Mouse (Mus musculus) midbrain, embryonic 11.5 days (tissue): ENCODE results near the gene Capn2. TPM values are rescaled to one million over a fixed set of nuclear protein-coding genes. Genes with fewer than 3 reads are reported as not detected.

Experiments
- ATAC-seq: fragments of 200-750 bp; cut with Nextera tagmentation; 2 replicates; pipeline ENCODE4 v1.8.0; 2017; ENCODE audit warnings: moderate TSS enrichment, moderate library complexity; ENCODE audit not compliant: low FRiP score
- DNase-seq: peaks from one replicate; pipeline ENCODE4 v3.0.0; 2015; ENCODE audit warnings: low spot score; ENCODE audit errors: missing footprints
- H3K27ac ChIP-seq: fragments of 300-500 bp; sonication (generic); 2 replicates; pipeline ENCODE4 v1.5.1; 2014; ENCODE audit warnings: low read depth, low read length
- H3K27me3 ChIP-seq: fragments of 300-500 bp; sonication (generic); 2 replicates; pipeline ENCODE4 v1.6.1; 2014; ENCODE audit warnings: mild to moderate bottlenecking, low read length, moderate library complexity, mixed read lengths; ENCODE audit not compliant: control insufficient read depth, insufficient read depth
- H3K36me3 ChIP-seq: fragments of 300-500 bp; sonication (generic); 2 replicates; pipeline ENCODE4 v1.6.1; 2014; ENCODE audit warnings: mild to moderate bottlenecking, low read length, moderate library complexity, mixed read lengths; ENCODE audit not compliant: control insufficient read depth, insufficient read depth
- H3K4me1 ChIP-seq: fragments of 300-500 bp; sonication (generic); 2 replicates; pipeline ENCODE4 v1.6.1; 2014; ENCODE audit warnings: low read length; ENCODE audit not compliant: control insufficient read depth, insufficient read depth
- H3K4me2 ChIP-seq: fragments of 300-500 bp; sonication (generic); 2 replicates; pipeline ENCODE4 v1.6.1; 2014; ENCODE audit warnings: mild to moderate bottlenecking, moderate library complexity
- H3K4me3 ChIP-seq: fragments of 300-500 bp; sonication (generic); 2 replicates; pipeline ENCODE4 v1.5.1; 2014; ENCODE audit warnings: low read depth, low read length
- H3K9ac ChIP-seq: fragments of 300-500 bp; sonication (generic); 2 replicates; pipeline ENCODE4 v1.6.1; 2014; ENCODE audit warnings: low read length
- H3K9me3 ChIP-seq: fragments of 300-500 bp; sonication (generic); 2 replicates; pipeline ENCODE4 v1.6.1; 2016; ENCODE audit warnings: low read length; ENCODE audit not compliant: control insufficient read depth
- WGBS: fragments of 180-500 bp; shearing (Covaris S2); extraction: QIAGEN DNeasy Blood & Tissue Kit; methylation state at CpG from one replicate; pipeline ENCODE4 v1.1.7; 2014; 5-methylcytosine and 5-hydroxymethylcytosine counted together
- polyA plus RNA-seq: library from polyadenylated mRNA; unstranded; fragments of >200 nt; fragmentation: Nextera tagmentation; extraction: Ambion mirVana; gene quantifications from 2 replicates; pipeline ENCODE4 v1.2.1, GENCODE M21; 2014

Capn2 gene
- 76.3 and 77.0 TPM in 2 replicates for polyA plus RNA-seq

GRCm38 (mm10) chr1:182516758-182517676, at the start of gene Capn2:
Gene Capn2 (minus strand): TSS chr1:182517608.
- peak; percentile 95 for ATAC-seq
- H3K4me2 ChIP-seq = peak within 1 kb of the TSS; percentile 74
- peaks cover 8% of the 10 kb centered on the region; the same call in 1 of the 2 replicates for H3K27me3 ChIP-seq
- H3K4me1 ChIP-seq = peaks cover 10% of the 10 kb centered on the region
- under 1% methylated on average over 77 of the region's 84 CpGs for WGBS
- H3K27ac ChIP-seq = peak within 1 kb of the TSS; percentile 64
- no peaks in the 10 kb centered on the region for H3K36me3 ChIP-seq
- H3K9me3 ChIP-seq = no peaks in the 10 kb centered on the region
- H3K9ac ChIP-seq = peak within 1 kb of the TSS; percentile 95
- peak; percentile 98 for DNase-seq
- peak within 1 kb of the TSS; percentile 70 for H3K4me3 ChIP-seq

DNA sequence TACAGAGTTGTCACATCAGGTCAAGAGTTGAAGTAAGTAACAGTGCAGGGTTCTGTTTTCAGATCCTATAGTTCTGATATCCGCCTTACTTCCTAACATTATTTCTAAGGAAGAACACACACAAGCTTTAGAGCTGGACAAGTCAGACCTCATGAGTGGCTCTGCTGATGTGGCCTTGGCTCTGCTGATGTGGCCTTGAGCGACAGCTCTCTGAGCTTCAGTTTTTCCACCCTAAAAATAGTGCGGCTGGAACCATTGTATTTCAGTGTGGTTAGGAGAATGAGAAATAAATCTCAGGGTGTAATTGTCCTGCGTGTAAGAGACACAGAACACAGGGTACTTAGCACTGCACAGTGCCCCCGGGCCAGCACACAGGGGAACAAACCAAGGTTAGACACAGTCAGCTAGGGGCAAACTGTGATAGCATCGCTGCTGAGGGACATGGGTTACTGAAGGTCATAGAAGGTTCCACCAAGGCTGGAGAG, 48.0 kb upstream of the Capn2 start:
- no peak overlapping the region for H3K4me2 ChIP-seq
- H3K4me1 ChIP-seq = no peaks in the 10 kb centered on the region
- no peak overlapping the region for H3K4me3 ChIP-seq
- WGBS = 88% methylated on average over 6 of the region's 6 CpGs
- H3K27ac ChIP-seq = no peak overlapping the region
- no peak for ATAC-seq
- H3K36me3 ChIP-seq = no peaks in the 10 kb centered on the region
- H3K9me3 ChIP-seq = no peaks in the 10 kb centered on the region
- no peak for DNase-seq
- H3K27me3 ChIP-seq = no peaks in the 10 kb centered on the region
- no peak overlapping the region for H3K9ac ChIP-seq

DNA sequence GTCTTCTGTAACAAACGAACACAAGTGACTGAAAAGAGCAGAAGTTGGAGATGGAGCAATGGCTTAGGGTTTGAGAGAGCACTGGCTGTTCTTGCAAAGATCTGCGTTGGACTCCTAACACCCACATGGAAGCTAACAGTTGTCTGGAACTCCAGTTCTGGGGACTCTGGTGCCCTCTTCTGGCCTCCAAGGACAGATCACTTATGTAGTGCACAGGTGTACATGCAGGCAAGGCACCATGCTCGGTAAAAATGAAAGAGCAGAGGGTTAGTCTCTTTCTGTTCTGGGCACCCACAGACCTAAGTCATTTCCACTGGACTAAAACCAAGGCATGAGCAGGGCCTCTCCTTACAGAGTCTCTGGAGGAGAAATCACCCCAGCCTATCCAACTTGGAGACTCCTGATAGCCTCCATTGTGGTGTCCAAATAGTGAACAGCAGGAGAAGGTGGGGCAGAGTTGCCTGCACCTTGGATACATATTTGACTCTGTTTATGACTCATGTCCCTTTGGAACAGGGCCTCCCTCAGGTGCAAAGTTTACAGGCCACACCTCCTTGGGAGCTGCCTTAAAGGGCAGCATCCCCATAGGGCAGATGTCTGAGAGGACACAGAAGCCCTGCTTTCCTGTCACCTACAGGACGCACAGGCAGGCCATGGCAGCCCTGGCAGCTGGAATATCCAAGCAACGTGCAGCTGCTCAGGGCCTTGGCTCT, 47.2 kb upstream of the Capn2 start, which contains the start of gene Capn8:
TSS of gene Capn8 (plus strand) at position 600 of the 713 bp plus-strand sequence.
- Histone ChIP-seq H3K4me3 (no peak within 1 kb of the TSS), H3K4me2 (no peak within 1 kb of the TSS), H3K36me3 (no peaks in the 10 kb centered on the region), H3K27me3 (no peaks in the 10 kb centered on the region), H3K27ac (no peak within 1 kb of the TSS), H3K4me1 (no peaks in the 10 kb centered on the region), H3K9ac (no peak within 1 kb of the TSS), H3K9me3 (no peaks in the 10 kb centered on the region)
- 78% methylated on average over 5 of the region's 5 CpGs for WGBS
- no peak for ATAC-seq
- no peak for DNase-seq

- 55% methylated on average over 16 of the region's 16 CpGs for whole genome bisulfite sequencing
- Histone ChIP-seq H3K36me3 (no peaks in the 10 kb centered on the region), H3K4me1 (no peaks in the 10 kb centered on the region), H3K4me3 (no peak overlapping the region), H3K4me2 (no peak overlapping the region), H3K9me3 (no peaks in the 10 kb centered on the region), H3K27ac (no peak overlapping the region), H3K27me3 (no peaks in the 10 kb centered on the region), H3K9ac (no peak overlapping the region)
- DNase-seq (no peak), ATAC-seq (no peak)
These were observed 45.4 kb upstream of the Capn2 start for GRCm38 (mm10) chr1:182562576-182563370.

GRCm38 (mm10) chr1:182561945-182562514, 44.6 kb upstream of the Capn2 start:
- no peaks in the 10 kb centered on the region for H3K27me3 ChIP-seq
- H3K9me3 ChIP-seq = no peaks in the 10 kb centered on the region
- H3K4me3 ChIP-seq = no peak overlapping the region
- no peak overlapping the region for H3K4me2 ChIP-seq
- no peak overlapping the region for H3K9ac ChIP-seq
- DNase-seq = no peak
- no peak overlapping the region for H3K27ac ChIP-seq
- H3K4me1 ChIP-seq = no peaks in the 10 kb centered on the region
- WGBS = 78% methylated on average over 11 of the region's 11 CpGs
- no peaks in the 10 kb centered on the region for H3K36me3 ChIP-seq
- no peak for ATAC-seq

DNA sequence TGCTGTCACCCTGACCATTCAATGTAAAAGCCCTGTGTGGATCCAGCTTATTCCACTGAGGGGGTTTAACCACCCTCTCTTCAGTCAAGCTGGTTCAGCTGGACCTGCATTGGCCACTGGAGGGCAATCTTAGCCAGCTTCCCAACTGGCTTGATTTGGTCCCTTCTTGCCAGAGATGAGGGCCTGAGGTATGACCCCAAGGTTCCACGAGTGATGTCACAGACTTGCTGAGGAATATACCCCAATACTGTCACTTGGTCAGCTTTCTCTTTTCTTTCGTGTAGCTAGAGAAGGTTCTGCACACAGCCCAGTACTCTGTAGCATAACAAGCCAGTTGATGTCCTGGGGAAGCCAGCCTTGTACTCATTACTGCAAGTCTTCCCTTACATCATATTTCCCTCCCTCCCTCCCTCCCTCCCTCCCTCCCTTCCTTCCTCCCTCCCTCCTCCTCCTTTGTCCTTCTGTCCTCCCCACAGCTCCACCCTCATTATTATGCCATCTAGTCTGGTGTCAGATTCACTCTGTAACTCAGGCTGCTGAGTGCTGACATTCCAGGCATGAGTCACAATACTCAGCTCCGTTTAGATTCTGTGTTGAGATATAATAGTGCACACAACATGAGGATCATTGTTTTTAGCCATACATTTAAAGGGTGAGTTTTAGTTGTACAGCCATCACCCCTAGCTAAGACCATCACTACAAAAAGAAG, 43.1 kb upstream of the Capn2 start:
- ATAC-seq (peak; percentile 79), DNase-seq (peak; percentile 93)
- H3K27ac ChIP-seq = no peak overlapping the region
- H3K9ac ChIP-seq = no peak overlapping the region
- H3K36me3 ChIP-seq = no peaks in the 10 kb centered on the region
- no peaks in the 10 kb centered on the region for H3K9me3 ChIP-seq
- no peaks in the 10 kb centered on the region for H3K27me3 ChIP-seq
- WGBS = 33% methylated on average over 3 of the region's 3 CpGs
- H3K4me2 ChIP-seq = no peak overlapping the region
- no peaks in the 10 kb centered on the region for H3K4me1 ChIP-seq
- H3K4me3 ChIP-seq = no peak overlapping the region

DNA sequence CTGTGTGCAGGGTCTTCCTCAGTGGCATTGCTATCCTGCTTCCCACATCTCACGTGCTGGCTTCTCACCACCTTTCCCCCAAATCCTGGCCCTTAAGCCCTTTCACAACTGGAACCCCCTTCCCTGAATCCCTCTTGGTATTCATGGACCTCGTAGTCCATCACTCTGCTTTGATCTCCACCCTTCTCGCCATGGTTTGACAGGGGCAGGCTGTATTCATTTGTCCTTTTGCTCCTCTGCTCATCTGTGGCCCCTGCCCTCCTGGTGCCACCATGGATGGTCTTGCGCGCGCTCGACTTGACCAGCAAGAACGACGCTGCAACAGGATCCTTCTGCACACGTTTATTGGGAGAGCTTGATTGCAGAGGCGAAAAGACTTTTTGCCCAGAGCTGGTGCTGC, 42.1 kb upstream of the Capn2 start:
- ATAC-seq = no peak
- Histone ChIP-seq H3K9ac (no peak overlapping the region), H3K4me1 (no peaks in the 10 kb centered on the region), H3K36me3 (no peaks in the 10 kb centered on the region), H3K27ac (no peak overlapping the region), H3K27me3 (no peaks in the 10 kb centered on the region), H3K9me3 (no peaks in the 10 kb centered on the region), H3K4me3 (no peak overlapping the region), H3K4me2 (no peak overlapping the region)
- DNase-seq = no peak
- WGBS = 87% methylated on average over 10 of the region's 11 CpGs

- Histone ChIP-seq H3K4me3 (no peak overlapping the region), H3K4me2 (no peak overlapping the region), H3K27me3 (no peaks in the 10 kb centered on the region), H3K9ac (no peak overlapping the region), H3K9me3 (no peaks in the 10 kb centered on the region), H3K36me3 (no peaks in the 10 kb centered on the region), H3K27ac (no peak overlapping the region), H3K4me1 (no peaks in the 10 kb centered on the region)
- DNase-seq (no peak), ATAC-seq (no peak)
- 83% methylated on average over 4 of the region's 4 CpGs for WGBS
These were observed 40.9 kb upstream of the Capn2 start for GRCm38 (mm10) chr1:182558271-182558670.
